Mouse (Mus musculus) lung, postnatal 0 days (tissue): ENCODE measurements at regions not wholly inside any gene's neighbourhood (a gene's known extent, or its start where the extent isn't known, plus 50 kb on each side); places are given as distances from the start of the nearest gene placed in this dataset.

ENCODE experiments used
- CTCF ChIP-seq: IDR thresholded peaks from 2 replicates; pipeline ENCODE4 v1.5.1; 2016; ENCODE audit warnings: antibody characterized with exemption, mild to moderate bottlenecking
- EP300 ChIP-seq: IDR thresholded peaks from 2 replicates; pipeline ENCODE4 v1.6.1; 2016; ENCODE audit warnings: antibody characterized with exemption, mild to moderate bottlenecking, control low read depth

GRCm38 (mm10) chr1:33334061-33334460 lies 335.5 kb downstream of the Prim2 start:
- TF ChIP-seq CTCF (no peak), EP300 (no peak)
